Mouse (Mus musculus) activated CD4-positive, CD25-positive, alpha-beta regulatory T cell, adult 9 weeks (primary cell): ENCODE measurements around the gene Tulp1. TPM values are rescaled to one million over a fixed set of nuclear protein-coding genes. Genes with fewer than 3 reads are reported as not detected.

Experiments
- polyA plus RNA-seq: library from polyadenylated mRNA; unstranded; fragments of 100-300 nt; shearing (Covaris generic); gene quantifications from one replicate; pipeline ENCODE4 v1.2.1, GENCODE M21; 2017

The Tulp1 gene
- polyA plus RNA-seq = not detected

DNA sequence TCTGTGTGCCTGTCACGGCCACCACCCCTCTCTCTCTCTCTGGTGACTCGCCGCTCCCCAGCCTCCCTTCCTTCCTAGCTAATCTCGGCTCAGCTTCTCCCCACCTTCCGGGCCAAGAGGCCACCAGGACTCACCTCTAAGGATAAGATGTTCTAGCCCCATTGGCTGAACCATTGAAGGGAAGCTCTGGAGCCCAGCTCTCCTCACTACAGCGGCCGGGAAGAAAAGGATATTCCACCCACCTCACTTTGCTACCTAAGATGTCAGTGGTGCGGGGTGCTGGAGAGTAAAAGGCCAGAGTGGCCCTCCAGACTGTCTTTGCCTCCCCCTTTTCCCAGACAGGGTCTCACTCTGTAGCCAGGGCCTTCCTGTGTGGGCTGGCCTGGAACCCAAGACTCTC lies at the start of gene Tulp1:
Gene Tulp1, minus strand, starts transcription at position 101 of the 400 bp plus-strand sequence.

DNA sequence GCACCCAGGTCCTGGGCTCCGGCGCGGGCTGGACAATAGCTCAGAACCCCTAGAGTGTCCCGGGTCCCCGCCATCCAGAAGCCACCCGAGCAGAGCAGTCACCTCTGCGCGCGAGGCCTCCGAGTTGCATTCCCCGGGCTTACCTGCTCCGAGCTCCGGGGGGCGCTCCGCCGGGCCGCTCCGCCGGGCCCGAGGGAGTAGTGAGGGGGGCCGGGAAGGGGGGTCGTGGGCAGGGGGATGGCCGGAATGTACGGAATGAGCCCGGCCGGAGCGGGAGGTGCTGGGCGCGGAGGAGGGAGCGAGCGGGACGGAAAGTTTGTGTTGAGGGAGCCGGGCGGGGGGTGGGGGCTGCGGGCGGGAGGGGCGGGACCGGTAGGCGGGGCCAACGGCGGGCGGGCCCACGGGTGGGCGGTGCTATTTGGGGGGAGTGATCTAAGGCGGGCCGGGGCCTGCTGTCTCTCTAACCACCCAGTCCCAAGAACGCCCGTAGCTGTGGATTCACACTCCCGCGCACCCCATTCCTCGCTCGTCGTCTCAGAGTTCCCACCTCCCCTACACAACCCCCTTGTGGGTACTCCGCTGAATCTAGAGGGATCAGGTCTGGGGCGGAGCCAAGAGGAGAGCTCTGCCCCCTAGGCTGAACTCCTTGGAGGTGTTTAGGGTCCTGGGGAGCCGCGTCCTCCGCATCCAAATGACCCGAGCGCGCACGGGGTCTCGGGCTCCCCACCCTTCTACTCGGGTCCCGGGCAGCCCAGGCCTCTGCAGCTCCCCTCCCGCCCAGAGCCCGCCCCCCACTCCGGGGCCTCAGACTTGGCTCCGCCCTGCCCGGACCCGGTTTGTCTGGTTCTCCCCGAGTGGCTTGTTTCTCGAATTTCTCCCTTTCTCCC lies 14.3 kb downstream of the Tulp1 start, which contains the start of gene Tead3:
Gene Tead3, minus strand, starts transcription at position 352 of the 887 bp plus-strand sequence.

DNA sequence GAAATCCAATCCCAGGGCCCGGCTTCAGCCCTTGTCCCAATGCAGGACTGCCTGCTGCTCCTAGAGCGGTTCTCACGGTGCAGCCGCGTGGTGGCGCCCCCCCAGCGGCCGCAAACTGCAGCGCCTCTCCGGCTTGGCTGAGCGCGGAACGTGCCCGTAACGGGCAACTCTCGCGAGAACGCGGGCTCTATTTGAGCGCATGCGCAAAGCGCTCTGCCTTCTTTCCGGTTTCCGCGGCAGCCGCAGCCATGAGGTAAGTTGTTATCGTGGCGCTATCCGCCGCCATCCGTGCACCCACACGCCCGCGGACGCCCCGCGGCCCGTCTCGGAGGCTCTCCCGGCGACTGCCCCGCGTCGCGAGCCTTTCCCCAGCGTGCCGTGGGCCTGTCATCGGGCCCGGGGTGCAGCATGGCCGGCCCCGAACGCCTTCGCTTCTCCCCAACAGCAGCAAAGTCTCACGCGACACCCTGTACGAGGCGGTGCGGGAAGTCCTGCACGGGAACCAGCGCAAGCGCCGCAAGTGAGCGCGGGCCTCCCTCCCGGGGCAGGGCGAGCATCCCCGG lies 36.6 kb downstream of the Tulp1 start, which contains the start of gene Rpl10a:
Gene Rpl10a, plus strand, starts transcription at position 106 of the 563 bp plus-strand sequence.

DNA sequence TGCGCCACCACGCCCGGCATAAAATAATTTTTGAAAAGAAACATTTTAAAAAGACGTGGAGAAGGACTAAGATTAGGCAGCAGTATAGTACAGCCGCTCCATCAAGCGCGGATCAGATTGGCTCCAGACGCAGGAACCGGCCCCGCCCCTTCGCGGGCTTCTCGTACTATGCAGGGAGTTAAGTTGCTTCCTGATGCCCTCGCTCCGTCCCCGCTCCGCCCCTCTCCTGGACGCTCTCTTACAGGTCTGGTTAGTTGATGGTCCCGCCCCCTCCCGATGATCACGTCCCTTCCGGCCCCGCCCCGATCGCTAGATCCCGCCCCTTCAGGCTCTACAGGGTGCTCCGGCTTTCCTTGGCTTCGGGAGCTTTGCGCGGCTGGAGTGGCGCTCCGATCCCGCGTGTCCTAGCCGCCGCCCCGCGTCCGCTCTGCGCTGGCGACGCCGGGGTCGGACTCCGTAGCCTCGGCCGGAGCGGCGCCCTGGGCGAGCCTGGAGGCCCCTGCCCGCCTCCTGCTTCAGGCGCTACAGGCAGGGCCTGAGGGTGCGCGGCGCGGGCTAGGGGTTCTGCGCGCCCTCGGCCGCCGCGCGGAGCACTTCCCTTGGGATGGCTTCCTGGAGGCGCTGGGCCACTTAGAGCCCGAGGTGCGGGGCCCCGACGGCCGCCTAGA lies 51.7 kb downstream of the Tulp1 start, which contains the start of gene Fance:
Gene Fance, plus strand, starts transcription at position 308 of the 668 bp plus-strand sequence.

Other genes with a start within 250 kb of the Tulp1 start
- gene Scube3, start 223.1 kb downstream of the Tulp1 start, polyA plus RNA-seq = not detected
- gene Zfp523, start 188.1 kb downstream of the Tulp1 start, polyA plus RNA-seq = 2.4 TPM
- gene Def6, start 157.4 kb downstream of the Tulp1 start, polyA plus RNA-seq = 193 TPM
- 2.2 TPM for gene Ppard, start 132.5 kb downstream of the Tulp1 start, polyA plus RNA-seq
- gene Fance, start 51.7 kb downstream of the Tulp1 start, polyA plus RNA-seq = 5.5 TPM
- 470 TPM for gene Rpl10a, start 36.8 kb downstream of the Tulp1 start, polyA plus RNA-seq
- 0.17 TPM for gene Tead3, start 14.4 kb downstream of the Tulp1 start, polyA plus RNA-seq
- 7.4 TPM for gene Fkbp5, start 152.3 kb upstream of the Tulp1 start, polyA plus RNA-seq
- gene Armc12, start 165.6 kb upstream of the Tulp1 start, polyA plus RNA-seq = not detected
- not detected for gene Clpsl2, start 184.2 kb upstream of the Tulp1 start, polyA plus RNA-seq
- not detected for gene Clps, start 195.5 kb upstream of the Tulp1 start, polyA plus RNA-seq
- gene Lhfpl5, start 210.4 kb upstream of the Tulp1 start, polyA plus RNA-seq = 0.83 TPM